Mouse (Mus musculus) limb, embryonic 11.5 days (tissue): ENCODE results near the gene Lrba. TPM values are rescaled to one million over a fixed set of nuclear protein-coding genes. Genes with fewer than 3 reads are reported as not detected.
A peak's percentile ranks its signal among the peaks of the same experiment; 100 is the strongest.

Experiments used
- ATAC-seq: fragments of 200-750 bp; cut with Nextera tagmentation; 2 replicates; pipeline ENCODE4 v1.8.0; 2017; ENCODE audit warnings: low read depth; ENCODE audit not compliant: insufficient number of reproducible peaks, low FRiP score, low TSS enrichment
- DNase-seq: peaks from one replicate; pipeline ENCODE4 v3.0.0-alpha.2; 2015; ENCODE audit warnings: low spot score
- H3K27ac ChIP-seq: fragments of 300-500 bp; sonication (generic); replicated peaks from 2 replicates; pipeline ENCODE4 v1.5.1; 2014; ENCODE audit warnings: low read depth, mild to moderate bottlenecking, low read length
- H3K27me3 ChIP-seq: fragments of 300-500 bp; sonication (generic); 2 replicates; pipeline ENCODE4 v1.6.1; 2014; ENCODE audit warnings: mild to moderate bottlenecking, low read length, mixed read lengths; ENCODE audit not compliant: control insufficient read depth, insufficient read depth
- H3K36me3 ChIP-seq: fragments of 300-500 bp; sonication (generic); 2 replicates; pipeline ENCODE4 v1.6.1; 2014; ENCODE audit warnings: mild to moderate bottlenecking, low read length, moderate library complexity, mixed read lengths; ENCODE audit not compliant: control insufficient read depth, insufficient read depth
- H3K4me1 ChIP-seq: fragments of 300-500 bp; sonication (generic); 2 replicates; pipeline ENCODE4 v1.6.1; 2014; ENCODE audit warnings: low read length, mixed read lengths; ENCODE audit not compliant: control insufficient read depth, insufficient read depth
- H3K4me2 ChIP-seq: fragments of 300-500 bp; sonication (generic); 2 replicates; pipeline ENCODE4 v1.6.1; 2014; ENCODE audit warnings: low read depth, mild to moderate bottlenecking, moderate library complexity; ENCODE audit not compliant: severe bottlenecking
- H3K4me3 ChIP-seq: fragments of 300-500 bp; sonication (generic); 2 replicates; pipeline ENCODE4 v1.5.1; 2014; ENCODE audit warnings: low read depth, low read length
- H3K9ac ChIP-seq: fragments of 300-500 bp; sonication (generic); 2 replicates; pipeline ENCODE4 v1.6.1; 2014; ENCODE audit warnings: mild to moderate bottlenecking, low read length
- H3K9me3 ChIP-seq: fragments of 300-500 bp; sonication (generic); 2 replicates; pipeline ENCODE4 v1.6.1; 2016; ENCODE audit warnings: low read length; ENCODE audit not compliant: control insufficient read depth
- WGBS: fragments of 180-500 bp; shearing (Covaris S2); extraction: QIAGEN DNeasy Blood & Tissue Kit; methylation state at CpG from one replicate; pipeline ENCODE4 v1.1.7; 2014; 5-methylcytosine and 5-hydroxymethylcytosine counted together
- polyA plus RNA-seq: library from polyadenylated mRNA; unstranded; fragments of >200 nt; fragmentation: Nextera tagmentation; extraction: Ambion mirVana; gene quantifications from 2 replicates; pipeline ENCODE4 v1.2.1, GENCODE M21; 2014

The Lrba gene
- polyA plus RNA-seq, 1 experiment from 2014 or later = 11.9 TPM

- Histone ChIP-seq H3K27ac (no peak overlapping the region), H3K4me1 (peaks cover 15% of the 10 kb centered on the region), H3K9me3 (no peaks in the 10 kb centered on the region), H3K27me3 (no peaks in the 10 kb centered on the region), H3K4me2 (no peak overlapping the region), H3K4me3 (no peak overlapping the region), H3K9ac (no peak overlapping the region), H3K36me3 (no peaks in the 10 kb centered on the region)
- WGBS = 89% methylated on average over 1 of the region's 1 CpGs
- ATAC-seq = no peak
- no peak for DNase-seq
These were observed 532.1 kb downstream of the Lrba start for GRCm38 (mm10) chr3:86756548-86756947.

GRCm38 (mm10) chr3:86758727-86759126 lies 534.2 kb downstream of the Lrba start:
- Histone ChIP-seq H3K4me1 (peaks cover 15% of the 10 kb centered on the region), H3K4me2 (no peak overlapping the region), H3K4me3 (no peak overlapping the region)

GRCm38 (mm10) chr3:86759383-86759782 lies 534.9 kb downstream of the Lrba start:
- WGBS = 50% methylated on average over 1 of the region's 1 CpGs
- Histone ChIP-seq H3K4me2 (no peak overlapping the region), H3K27ac (no peak overlapping the region; the same call in 1 of the 2 replicates), H3K27me3 (no peaks in the 10 kb centered on the region), H3K4me3 (no peak overlapping the region), H3K9ac (no peak overlapping the region), H3K4me1 (peaks cover 15% of the 10 kb centered on the region), H3K9me3 (no peaks in the 10 kb centered on the region), H3K36me3 (no peaks in the 10 kb centered on the region)
- DNase-seq (no peak), ATAC-seq (no peak)

More at GRCm38 (mm10) chr3:86758727-86759126, 534.2 kb downstream of the Lrba start:
- Histone ChIP-seq H3K9ac (no peak overlapping the region), H3K27me3 (no peaks in the 10 kb centered on the region), H3K36me3 (no peaks in the 10 kb centered on the region), H3K27ac (no peak overlapping the region), H3K9me3 (no peaks in the 10 kb centered on the region)
- DNase-seq (no peak), ATAC-seq (no peak)
- 67% methylated on average over 6 of the region's 6 CpGs for WGBS

- Histone ChIP-seq H3K4me3 (no peak overlapping the region), H3K27ac (peak overlapping the region; percentile 61; the same call in 1 of the 2 replicates), H3K4me1 (peaks cover 11% of the 10 kb centered on the region), H3K27me3 (no peaks in the 10 kb centered on the region), H3K4me2 (no peak overlapping the region), H3K36me3 (no peaks in the 10 kb centered on the region), H3K9ac (no peak overlapping the region; the same call in 1 of the 2 replicates), H3K9me3 (no peaks in the 10 kb centered on the region)
- DNase-seq = no peak
- ATAC-seq = no peak
- 48% methylated on average over 8 of the region's 8 CpGs for WGBS
These were observed 535.4 kb downstream of the Lrba start for GRCm38 (mm10) chr3:86759834-86760233.

GRCm38 (mm10) chr3:86760474-86760873 lies 536.0 kb downstream of the Lrba start:
- WGBS = 39% methylated on average over 7 of the region's 7 CpGs
- no peaks in the 10 kb centered on the region for H3K27me3 ChIP-seq
- no peaks in the 10 kb centered on the region for H3K36me3 ChIP-seq
- no peak for DNase-seq
- H3K9ac ChIP-seq = peak overlapping the region; percentile 13; the same call in 1 of the 2 replicates
- ATAC-seq = no peak; the same call in 1 of the 2 replicates
- H3K4me2 ChIP-seq = no peak overlapping the region
- no peak overlapping the region for H3K4me3 ChIP-seq
- peaks cover 6% of the 10 kb centered on the region for H3K4me1 ChIP-seq
- H3K9me3 ChIP-seq = no peaks in the 10 kb centered on the region
- peak overlapping the region; percentile 64 for H3K27ac ChIP-seq

- Histone ChIP-seq H3K4me1 (peaks cover 6% of the 10 kb centered on the region), H3K9ac (no peak overlapping the region), H3K36me3 (no peaks in the 10 kb centered on the region), H3K27me3 (no peaks in the 10 kb centered on the region), H3K4me3 (no peak overlapping the region), H3K27ac (peak overlapping the region; percentile 63), H3K4me2 (no peak overlapping the region), H3K9me3 (no peaks in the 10 kb centered on the region)
- DNase-seq = peak; percentile 86
- ATAC-seq = peak; percentile 73
- 17% methylated on average over 9 of the region's 9 CpGs for WGBS
These were observed 536.9 kb downstream of the Lrba start for GRCm38 (mm10) chr3:86761095-86762035.

- Histone ChIP-seq H3K9ac (no peak overlapping the region), H3K27ac (peak overlapping the region; percentile 63), H3K4me3 (no peak overlapping the region), H3K4me2 (no peak overlapping the region), H3K4me1 (peaks cover 6% of the 10 kb centered on the region), H3K9me3 (no peaks in the 10 kb centered on the region), H3K36me3 (no peaks in the 10 kb centered on the region), H3K27me3 (no peaks in the 10 kb centered on the region)
- WGBS = 72% methylated on average over 6 of the region's 6 CpGs
- DNase-seq (no peak), ATAC-seq (peak; percentile 48)
These were observed 537.5 kb downstream of the Lrba start for GRCm38 (mm10) chr3:86762036-86762415.

- ATAC-seq (peak; percentile 69), DNase-seq (no peak)
- no peaks in the 10 kb centered on the region for H3K9me3 ChIP-seq
- H3K4me3 ChIP-seq = no peak overlapping the region
- no peaks in the 10 kb centered on the region for H3K27me3 ChIP-seq
- no peaks in the 10 kb centered on the region for H3K36me3 ChIP-seq
- H3K4me2 ChIP-seq = no peak overlapping the region
- H3K27ac ChIP-seq = peak overlapping the region; percentile 63
- no peak overlapping the region for H3K9ac ChIP-seq
- 49% methylated on average over 4 of the region's 4 CpGs for WGBS
- peaks cover 4% of the 10 kb centered on the region for H3K4me1 ChIP-seq
These were observed 538.0 kb downstream of the Lrba start for GRCm38 (mm10) chr3:86762456-86762855.
